Mouse (Mus musculus): ENCODE measurements at regions not wholly inside any gene's neighbourhood (a gene's known extent, or its start where the extent isn't known, plus 50 kb on each side); places are given as distances from the start of the nearest gene placed in this dataset.
A peak's percentile ranks its signal among the peaks of the same experiment; 100 is the strongest.
"Not testable (repeated sequence)": the region's sequence is repeated elsewhere in the genome, so short reads cannot be mapped to it uniquely, and the experiment has no call there.

DNA sequence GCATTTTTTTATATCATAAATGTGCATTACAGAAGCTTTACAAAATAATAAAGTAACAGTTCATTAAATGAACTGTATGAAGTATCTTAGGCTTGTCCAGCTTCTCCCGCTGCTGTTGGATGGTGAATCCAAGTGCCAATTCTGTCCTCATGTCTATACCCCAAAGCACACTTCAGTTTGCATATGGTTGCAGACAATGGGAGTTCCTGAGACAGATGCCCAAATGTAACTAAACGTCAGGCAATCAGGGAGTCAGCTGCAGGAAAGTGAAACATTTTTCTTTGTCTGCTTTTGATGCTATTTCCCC, 859.4 kb upstream of the Mms22l start:
- WGBS = 36% methylated on average over 2 of the region's 2 CpGs
- H3K4me1 ChIP-seq = peaks cover 11% of the 10 kb centered on the region
- no peaks in the 10 kb centered on the region for H3K27me3 ChIP-seq
- H3K9me3 ChIP-seq (replicated peaks) = no peaks in the 10 kb centered on the region
- H3K27ac ChIP-seq = peak overlapping the region; percentile 76
- H3K9ac ChIP-seq = no peak overlapping the region
- ATAC-seq = peak; percentile 63; the same call in 1 of the 2 replicates
- H3K4me3 ChIP-seq = no peak overlapping the region
- H3K4me2 ChIP-seq = no peak overlapping the region
- no peaks in the 10 kb centered on the region for H3K36me3 ChIP-seq (ENCODE audit: poor library complexity, severe bottlenecking)

DNA sequence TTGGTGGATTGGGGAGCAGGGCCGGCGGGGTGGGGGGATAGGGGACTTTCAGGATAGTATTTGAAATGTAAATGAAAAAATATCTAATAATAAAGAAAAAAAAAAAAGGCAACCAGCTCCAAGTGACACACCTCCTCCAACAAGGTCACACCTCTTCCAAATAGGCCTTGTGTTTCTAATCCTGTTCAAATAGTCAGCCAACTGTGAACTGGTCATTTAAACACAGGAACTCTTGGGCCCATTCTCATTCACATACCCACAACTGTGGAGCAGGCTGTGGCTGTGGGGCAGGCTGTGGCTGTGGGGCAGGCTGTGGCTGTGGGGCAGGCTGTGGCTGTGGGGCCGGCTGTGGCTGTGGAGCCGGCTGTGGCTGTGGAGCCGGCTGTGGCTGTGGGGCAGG, 839.6 kb upstream of the Mms22l start:
- H3K4me2 ChIP-seq; H3K9me3 ChIP-seq (replicated peaks); H3K4me1 ChIP-seq; H3K36me3 ChIP-seq (ENCODE audit: poor library complexity, severe bottlenecking); ATAC-seq; H3K9ac ChIP-seq; H3K4me3 ChIP-seq; H3K27me3 ChIP-seq; H3K27ac ChIP-seq: not testable (repeated sequence)
- 78% methylated on average over 5 of the region's 5 CpGs for WGBS

DNA sequence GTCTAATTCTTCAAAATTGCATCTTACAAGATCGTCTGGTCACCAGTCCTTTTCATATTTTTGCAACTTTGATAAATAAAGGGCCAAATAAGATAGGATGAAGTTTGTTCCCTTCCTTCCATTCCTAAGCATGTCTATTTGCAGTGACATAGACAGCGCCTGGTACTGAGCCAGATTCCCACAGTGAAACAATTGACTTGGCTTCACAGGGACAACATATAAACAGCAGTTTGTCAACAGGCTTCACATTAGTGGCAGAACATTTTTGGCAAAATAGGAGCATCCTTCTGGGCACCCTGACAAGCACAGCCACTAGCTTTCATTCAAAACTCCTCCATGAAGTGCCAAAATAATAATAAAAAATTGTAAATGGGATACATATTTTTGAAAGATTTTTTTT, 827.4 kb upstream of the Mms22l start:
- no peaks in the 10 kb centered on the region for H3K27me3 ChIP-seq
- H3K36me3 ChIP-seq (ENCODE audit: poor library complexity, severe bottlenecking) = no peaks in the 10 kb centered on the region
- H3K27ac ChIP-seq = no peak overlapping the region
- no peak overlapping the region for H3K4me3 ChIP-seq
- no peaks in the 10 kb centered on the region for H3K9me3 ChIP-seq (replicated peaks)
- no peak for ATAC-seq
- WGBS = 81% methylated on average over 2 of the region's 2 CpGs
- no peak overlapping the region for H3K9ac ChIP-seq
- no peak overlapping the region for H3K4me2 ChIP-seq
- no peaks in the 10 kb centered on the region for H3K4me1 ChIP-seq

DNA sequence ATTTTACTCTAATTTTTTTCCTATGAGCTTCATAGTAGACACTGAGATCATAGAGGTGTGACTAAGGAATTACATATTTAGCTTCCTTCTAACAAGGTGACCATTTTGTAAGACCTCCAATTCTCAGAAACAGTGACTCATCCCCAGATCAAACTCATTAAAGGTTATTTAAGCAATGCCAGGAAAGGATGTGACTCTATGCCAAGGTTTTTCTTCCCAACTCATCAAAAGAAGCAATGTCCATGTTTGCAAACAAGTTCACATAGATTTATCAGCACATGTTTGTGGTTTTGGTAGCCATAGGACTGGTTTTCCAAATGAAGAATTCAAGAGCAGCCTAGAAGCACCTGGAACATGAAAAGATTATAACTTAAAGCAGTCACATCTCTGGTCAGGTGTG, 792.6 kb upstream of the Mms22l start:
- Histone ChIP-seq H3K27ac (no peak overlapping the region), H3K4me3 (no peak overlapping the region), H3K27me3 (no peaks in the 10 kb centered on the region), H3K36me3 (ENCODE audit: poor library complexity, severe bottlenecking) (no peaks in the 10 kb centered on the region), H3K9me3 (replicated peaks) (no peaks in the 10 kb centered on the region), H3K4me1 (no peaks in the 10 kb centered on the region), H3K4me2 (no peak overlapping the region), H3K9ac (no peak overlapping the region)
- no peak for ATAC-seq

DNA sequence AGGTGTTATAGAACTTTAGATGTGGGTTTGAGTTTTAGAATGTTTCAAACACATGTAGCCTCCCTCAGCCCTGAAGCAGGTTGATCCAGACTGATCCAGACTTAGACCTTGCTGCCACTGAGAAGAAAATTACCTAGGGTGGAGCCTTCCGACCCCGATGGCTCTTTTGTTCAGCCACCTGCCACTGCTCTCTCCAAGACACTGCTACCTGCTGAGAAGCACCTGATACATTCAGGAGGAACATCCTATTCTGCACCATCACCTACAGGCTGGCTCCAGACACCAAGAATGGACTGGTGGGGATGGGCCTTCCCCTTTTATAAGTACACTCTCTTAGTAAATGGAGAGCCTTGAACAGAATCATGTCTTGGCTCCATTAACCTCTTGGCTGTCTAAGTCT, 785.5 kb upstream of the Mms22l start:
- Histone ChIP-seq H3K4me3 (no peak overlapping the region), H3K36me3 (ENCODE audit: poor library complexity, severe bottlenecking) (no peaks in the 10 kb centered on the region), H3K9me3 (replicated peaks) (no peaks in the 10 kb centered on the region), H3K9ac (no peak overlapping the region), H3K4me2 (no peak overlapping the region), H3K4me1 (no peaks in the 10 kb centered on the region), H3K27me3 (no peaks in the 10 kb centered on the region), H3K27ac (no peak overlapping the region)
- ATAC-seq = no peak
- WGBS = 80% methylated on average over 2 of the region's 2 CpGs

DNA sequence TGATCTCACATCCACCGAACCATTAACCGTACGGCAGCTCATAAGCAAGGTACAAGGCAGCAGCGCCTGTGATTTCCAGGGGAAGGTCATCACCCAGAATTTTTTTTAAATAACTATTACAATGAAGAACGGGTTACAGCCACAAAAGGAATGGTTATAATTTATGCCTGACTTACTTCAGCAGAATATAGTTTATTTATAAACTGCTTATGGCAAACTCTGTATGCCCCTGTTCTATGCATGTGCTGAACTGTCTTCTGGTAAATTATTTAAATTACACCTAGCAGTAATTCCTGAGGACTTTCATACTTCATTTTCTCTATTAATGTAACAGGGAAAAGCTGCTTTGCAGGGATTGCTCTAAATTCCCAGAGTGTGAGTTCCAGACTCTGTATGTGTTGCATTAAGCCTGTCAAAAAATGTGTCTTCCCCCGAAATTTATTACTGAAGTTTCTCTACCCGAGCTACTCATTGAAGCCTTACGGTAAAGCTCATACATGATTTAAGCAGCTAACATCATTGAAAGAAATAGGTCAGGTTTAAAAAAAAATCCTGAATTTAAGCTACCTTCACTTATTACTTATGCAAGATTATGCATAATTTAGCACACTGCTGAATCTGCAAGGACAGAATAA, 782.4 kb upstream of the Mms22l start:
- no peaks in the 10 kb centered on the region for H3K9me3 ChIP-seq (replicated peaks)
- no peaks in the 10 kb centered on the region for H3K4me1 ChIP-seq
- no peak for ATAC-seq
- H3K27me3 ChIP-seq = no peaks in the 10 kb centered on the region
- H3K36me3 ChIP-seq (ENCODE audit: poor library complexity, severe bottlenecking) = no peaks in the 10 kb centered on the region
- no peak overlapping the region for H3K4me3 ChIP-seq
- H3K27ac ChIP-seq = no peak overlapping the region
- H3K9ac ChIP-seq = no peak overlapping the region
- 87% methylated on average over 8 of the region's 8 CpGs for WGBS
- H3K4me2 ChIP-seq = no peak overlapping the region

DNA sequence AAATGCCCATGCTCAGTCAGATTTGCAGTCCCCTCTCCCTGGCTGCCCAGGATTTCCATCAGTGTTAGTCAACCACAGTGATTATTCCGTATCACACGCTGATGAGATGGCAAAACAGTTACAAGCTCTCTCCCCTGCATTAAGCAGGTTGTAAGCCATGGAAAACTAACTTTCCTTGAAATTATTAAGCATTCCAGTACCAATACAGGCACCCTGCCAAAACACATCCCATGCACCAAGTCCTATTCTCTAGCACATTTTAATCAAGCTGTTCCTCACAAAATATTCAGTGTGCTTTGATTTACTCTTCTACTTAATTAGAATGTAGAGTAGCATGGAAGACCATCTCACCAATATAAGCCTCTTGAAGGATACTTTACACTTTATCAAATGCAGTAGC, 768.4 kb upstream of the Mms22l start:
- WGBS = 42% methylated on average over 2 of the region's 2 CpGs
- H3K4me1 ChIP-seq = peaks cover 11% of the 10 kb centered on the region; the same call in 1 of the 2 replicates
- H3K4me2 ChIP-seq = no peak overlapping the region
- H3K27ac ChIP-seq = no peak overlapping the region
- H3K9ac ChIP-seq = no peak overlapping the region
- H3K9me3 ChIP-seq (replicated peaks) = no peaks in the 10 kb centered on the region
- no peaks in the 10 kb centered on the region for H3K27me3 ChIP-seq
- H3K36me3 ChIP-seq (ENCODE audit: poor library complexity, severe bottlenecking) = no peaks in the 10 kb centered on the region
- H3K4me3 ChIP-seq = no peak overlapping the region
- ATAC-seq = no peak

DNA sequence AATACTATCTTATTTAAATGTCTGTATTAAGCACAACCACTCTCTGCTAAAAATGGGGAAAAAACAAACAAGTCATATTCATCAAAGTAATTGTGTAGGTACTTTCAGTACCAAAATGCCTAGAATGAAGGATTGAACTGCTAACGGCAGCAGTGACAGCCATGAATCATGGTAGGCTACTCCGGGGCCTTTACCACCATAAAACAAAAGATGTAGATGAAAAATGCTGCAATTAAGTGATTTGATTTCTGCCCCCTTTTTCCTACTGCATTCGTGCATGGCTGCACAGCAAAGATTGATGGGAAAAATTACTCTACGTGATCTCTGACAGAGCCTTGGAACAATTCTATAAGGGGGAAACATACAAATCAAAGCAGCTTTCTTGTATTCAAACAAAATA, 763.8 kb upstream of the Mms22l start:
- WGBS = 51% methylated on average over 4 of the region's 4 CpGs
- Histone ChIP-seq H3K4me1 (peaks cover 11% of the 10 kb centered on the region; the same call in 1 of the 2 replicates), H3K27ac (no peak overlapping the region), H3K9me3 (replicated peaks) (no peaks in the 10 kb centered on the region), H3K27me3 (no peaks in the 10 kb centered on the region), H3K9ac (no peak overlapping the region), H3K4me3 (no peak overlapping the region), H3K4me2 (no peak overlapping the region), H3K36me3 (ENCODE audit: poor library complexity, severe bottlenecking) (no peaks in the 10 kb centered on the region)
- ATAC-seq = no peak

DNA sequence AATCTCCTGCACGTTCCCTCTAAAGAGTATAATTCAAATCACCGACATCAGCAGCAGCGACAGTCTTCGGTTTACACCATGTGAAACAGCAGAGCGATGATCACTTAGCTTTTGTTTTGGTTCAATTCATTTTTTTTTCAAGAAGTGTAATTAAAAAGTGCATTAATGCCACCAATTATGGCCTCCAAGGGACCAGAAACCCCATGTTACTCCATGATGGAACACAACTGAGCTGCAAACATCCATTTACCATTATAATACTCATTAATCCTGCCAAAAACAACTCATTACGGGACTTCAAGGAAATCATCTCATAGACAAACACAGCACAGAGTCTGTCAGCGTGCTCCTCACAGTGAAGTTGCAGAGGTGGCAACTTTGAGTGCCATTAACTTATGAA, 752.2 kb upstream of the Mms22l start:
- ATAC-seq = no peak
- WGBS = 46% methylated on average over 7 of the region's 7 CpGs
- Histone ChIP-seq H3K27me3 (no peaks in the 10 kb centered on the region), H3K9ac (no peak overlapping the region), H3K27ac (no peak overlapping the region), H3K36me3 (ENCODE audit: poor library complexity, severe bottlenecking) (no peaks in the 10 kb centered on the region), H3K4me1 (peaks cover 4% of the 10 kb centered on the region; the same call in 1 of the 2 replicates), H3K9me3 (replicated peaks) (no peaks in the 10 kb centered on the region), H3K4me2 (0 out of 2 replicates have a peak overlapping the region, but pooled peaks have one; percentile 10), H3K4me3 (no peak overlapping the region)

DNA sequence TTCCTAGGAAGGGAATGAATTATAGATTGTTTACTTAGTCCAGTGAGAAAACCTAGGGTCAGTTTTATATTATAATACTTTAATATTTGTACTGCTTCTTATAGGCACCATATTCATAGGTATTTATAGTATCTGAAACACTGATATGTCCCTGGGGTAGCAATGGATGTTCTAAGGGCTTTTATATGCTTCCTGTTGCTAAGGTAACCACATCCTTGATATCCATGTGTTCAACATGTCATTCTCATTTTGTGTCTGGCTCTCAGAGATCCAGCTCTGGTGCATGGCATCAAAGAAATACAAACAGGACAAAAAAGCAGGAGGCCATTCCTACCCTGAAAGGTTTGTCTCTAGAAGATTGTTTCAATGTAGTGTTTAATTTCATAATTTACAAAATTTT, 738.2 kb upstream of the Mms22l start:
- peaks cover 15% of the 10 kb centered on the region for H3K4me1 ChIP-seq
- ATAC-seq = no peak
- no peaks in the 10 kb centered on the region for H3K36me3 ChIP-seq (ENCODE audit: poor library complexity, severe bottlenecking)
- H3K27me3 ChIP-seq = no peaks in the 10 kb centered on the region
- no peak overlapping the region for H3K4me2 ChIP-seq
- H3K9me3 ChIP-seq (replicated peaks) = no peaks in the 10 kb centered on the region
- H3K27ac ChIP-seq = no peak overlapping the region
- H3K4me3 ChIP-seq = no peak overlapping the region
- H3K9ac ChIP-seq = no peak overlapping the region

DNA sequence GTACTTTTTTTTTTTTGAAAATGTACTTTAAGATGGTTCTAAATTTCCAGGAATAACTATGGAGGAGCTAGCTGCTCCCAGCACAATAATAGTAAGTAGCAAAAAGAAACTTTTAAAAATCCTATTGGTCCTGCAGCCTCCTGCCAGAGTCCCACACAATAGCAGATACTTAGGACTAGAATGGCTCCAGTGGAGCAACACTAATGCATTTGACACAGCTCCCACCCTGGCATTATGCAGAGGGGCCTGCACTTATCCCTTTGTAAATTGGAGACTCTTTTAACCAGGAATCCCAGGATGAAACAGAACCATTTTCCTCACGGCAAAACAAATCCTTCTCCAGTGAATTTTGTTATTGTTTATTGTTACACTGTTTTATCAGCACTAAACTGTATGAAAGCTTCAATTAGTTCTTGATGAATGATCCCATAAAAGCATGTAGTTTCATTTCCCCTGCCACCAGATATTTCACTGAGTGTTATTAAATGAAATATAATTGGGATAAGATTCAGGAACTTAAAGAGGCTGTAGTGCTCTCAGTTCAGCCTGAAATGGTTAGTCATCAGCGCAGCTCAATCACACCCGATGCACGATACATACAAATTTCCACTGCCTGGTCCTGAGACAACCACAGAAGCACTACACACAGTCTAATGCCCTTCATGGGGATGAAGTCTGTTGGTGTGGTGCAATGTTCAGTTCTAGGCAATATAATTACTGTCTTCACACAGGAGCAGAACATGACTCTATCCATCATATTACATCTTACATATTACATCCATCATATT, 708.6 kb upstream of the Mms22l start:
- Histone ChIP-seq H3K27ac (peak overlapping the region; percentile 51), H3K9ac (no peak overlapping the region), H3K4me3 (no peak overlapping the region), H3K27me3 (no peaks in the 10 kb centered on the region), H3K4me2 (peak overlapping the region; percentile 33; the same call in 1 of the 2 replicates), H3K4me1 (peaks cover 14% of the 10 kb centered on the region), H3K36me3 (ENCODE audit: poor library complexity, severe bottlenecking) (no peaks in the 10 kb centered on the region), H3K9me3 (replicated peaks) (no peaks in the 10 kb centered on the region)
- WGBS = 7% methylated on average over 4 of the region's 4 CpGs
- ATAC-seq = peak; percentile 97

DNA sequence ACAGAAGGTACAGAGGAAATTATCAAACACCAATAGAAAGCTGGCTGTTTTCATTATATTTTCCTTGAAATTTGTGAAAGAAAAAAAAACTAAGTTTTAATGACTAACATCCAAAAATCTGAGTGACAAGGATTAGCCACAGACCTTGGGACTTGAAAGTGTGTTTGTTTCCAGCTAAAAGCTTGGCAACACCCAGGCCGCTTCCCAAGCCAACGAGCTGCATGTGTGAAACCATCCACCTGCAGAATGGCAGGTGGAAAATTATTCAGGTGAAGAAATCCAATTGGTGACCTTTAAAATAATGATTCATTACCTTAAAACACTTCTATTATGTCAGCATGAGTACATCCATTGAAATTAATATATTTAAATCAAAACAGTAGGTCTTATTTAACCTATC, 672.7 kb upstream of the Mms22l start:
- H3K4me2 ChIP-seq = no peak overlapping the region
- 65% methylated on average over 2 of the region's 2 CpGs for WGBS
- H3K27ac ChIP-seq = no peak overlapping the region
- H3K4me1 ChIP-seq = peaks cover 12% of the 10 kb centered on the region
- H3K9ac ChIP-seq = no peak overlapping the region
- H3K4me3 ChIP-seq = no peak overlapping the region
- no peaks in the 10 kb centered on the region for H3K9me3 ChIP-seq (replicated peaks)
- no peaks in the 10 kb centered on the region for H3K36me3 ChIP-seq (ENCODE audit: poor library complexity, severe bottlenecking)
- no peaks in the 10 kb centered on the region for H3K27me3 ChIP-seq
- no peak for ATAC-seq

DNA sequence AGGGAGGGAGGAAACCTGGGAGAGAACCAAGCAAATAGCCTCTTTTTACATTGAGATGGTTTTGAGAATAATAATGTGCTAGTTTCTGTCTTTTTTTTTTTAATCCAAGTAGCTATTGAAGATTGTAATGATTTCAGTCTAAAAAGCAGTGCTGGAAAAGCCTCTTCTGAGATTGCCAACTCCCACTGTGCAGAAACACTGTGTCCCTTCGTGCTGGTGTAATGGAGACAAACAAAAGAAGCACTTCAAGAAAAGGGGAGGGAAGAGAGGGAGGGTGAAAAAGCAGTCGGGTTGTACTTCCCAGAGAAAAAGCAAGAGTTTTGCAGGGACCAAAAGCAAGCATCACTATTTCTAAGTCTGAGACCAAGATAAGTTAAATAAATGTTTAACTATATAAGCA, 669.4 kb upstream of the Mms22l start:
- Histone ChIP-seq H3K9me3 (replicated peaks) (no peaks in the 10 kb centered on the region), H3K36me3 (ENCODE audit: poor library complexity, severe bottlenecking) (no peaks in the 10 kb centered on the region), H3K4me3 (no peak overlapping the region), H3K27me3 (no peaks in the 10 kb centered on the region), H3K4me1 (peaks cover 12% of the 10 kb centered on the region), H3K4me2 (no peak overlapping the region), H3K9ac (no peak overlapping the region), H3K27ac (0 out of 2 replicates have a peak overlapping the region, but pooled peaks have one; percentile 51)
- WGBS = 4% methylated on average over 2 of the region's 2 CpGs
- peak; percentile 87 for ATAC-seq
